Mouse (Mus musculus): ENCODE measurements at regions not wholly inside any gene's neighbourhood (a gene's known extent, or its start where the extent isn't known, plus 50 kb on each side); places are given as distances from the start of the nearest gene placed in this dataset.

- Histone ChIP-seq H3K9ac (ENCODE audit: low read depth, low read length) (no peak overlapping the region), H3K36me3 (ENCODE audit: control insufficient read depth, insufficient read depth, low read length) (no peaks in the 10 kb centered on the region), H3K79me2 (replicated peaks; ENCODE audit: control insufficient read depth, insufficient read depth, low read length) (no peaks in the 10 kb centered on the region), H3K4me1 (ENCODE audit: control insufficient read depth, insufficient read depth, low read length) (peaks cover 6% of the 10 kb centered on the region), H3K27me3 (ENCODE audit: control insufficient read depth, insufficient read depth, low read length) (no peaks in the 10 kb centered on the region), H3K4me3 (no peak overlapping the region), H3K27ac (no peak overlapping the region)
- no peak for DNase-seq
- intact Hi-C loops (cut with DNase I), result no loop called here
- no peak for TF ChIP-seq EP300 (IDR thresholded peaks at IDR 0.05; ENCODE audit: insufficient read depth, low read depth, low read length)
- TF ChIP-seq CTCF (IDR thresholded peaks at IDR 0.05), result no peak
- TF ChIP-seq POLR2A (IDR thresholded peaks at IDR 0.05; ENCODE audit: insufficient read depth, low read depth, low read length), result no peak
- WGBS, result 25% methylated on average over 5 of the region's 5 CpGs
Observed at GRCm38 (mm10) chr6:17211346-17211745, 69.6 kb upstream of the Cav2 start.

DNA sequence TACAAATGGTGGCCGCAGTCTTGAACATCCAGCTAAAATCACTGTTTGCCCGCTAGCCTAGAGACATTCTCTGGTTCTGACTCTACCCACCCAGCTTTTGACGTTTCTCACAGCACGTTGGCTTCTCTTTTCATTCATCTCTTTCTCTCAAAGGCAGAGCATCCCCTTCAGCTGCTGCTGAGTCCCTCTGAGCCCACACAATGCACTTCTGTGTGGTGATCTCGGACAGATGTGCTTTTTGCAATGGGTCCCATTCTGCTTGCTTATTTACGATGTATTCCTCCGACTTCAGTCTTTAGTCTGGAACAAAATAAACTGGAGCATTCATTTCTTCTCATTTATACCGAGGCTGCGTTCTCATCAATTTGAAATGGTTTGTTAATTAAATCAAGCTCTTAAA is 66.2 kb upstream of the Cav2 start:
- H3K36me3 ChIP-seq (ENCODE audit: control insufficient read depth, insufficient read depth, low read length), result no peaks in the 10 kb centered on the region
- no peaks in the 10 kb centered on the region for H3K79me2 ChIP-seq (replicated peaks; ENCODE audit: control insufficient read depth, insufficient read depth, low read length)
- H3K4me3 ChIP-seq, result no peak overlapping the region
- H3K4me1 ChIP-seq (ENCODE audit: control insufficient read depth, insufficient read depth, low read length), result peaks cover 5% of the 10 kb centered on the region
- 87% methylated on average over 9 of the region's 9 CpGs for WGBS
- no peak overlapping the region for H3K27ac ChIP-seq
- intact Hi-C loops (cut with DNase I), result no loop called here
- DNase-seq, result no peak
- no peaks in the 10 kb centered on the region for H3K27me3 ChIP-seq (ENCODE audit: control insufficient read depth, insufficient read depth, low read length)
- H3K9ac ChIP-seq (ENCODE audit: low read depth, low read length), result no peak overlapping the region
- TF ChIP-seq POLR2A (IDR thresholded peaks at IDR 0.05; ENCODE audit: insufficient read depth, low read depth, low read length) (no peak), CTCF (IDR thresholded peaks at IDR 0.05) (no peak), EP300 (IDR thresholded peaks at IDR 0.05; ENCODE audit: insufficient read depth, low read depth, low read length) (no peak)

- TF ChIP-seq EP300 (IDR thresholded peaks at IDR 0.05; ENCODE audit: insufficient read depth, low read depth, low read length) (no peak), POLR2A (IDR thresholded peaks at IDR 0.05; ENCODE audit: insufficient read depth, low read depth, low read length) (no peak), CTCF (IDR thresholded peaks at IDR 0.05) (no peak)
- intact Hi-C loops (cut with DNase I), result no loop called here
- H3K79me2 ChIP-seq (replicated peaks; ENCODE audit: control insufficient read depth, insufficient read depth, low read length), result no peaks in the 10 kb centered on the region
- H3K36me3 ChIP-seq (ENCODE audit: control insufficient read depth, insufficient read depth, low read length), result no peaks in the 10 kb centered on the region
- H3K27me3 ChIP-seq (ENCODE audit: control insufficient read depth, insufficient read depth, low read length), result no peaks in the 10 kb centered on the region
- 90% methylated on average over 1 of the region's 1 CpGs for WGBS
- DNase-seq, result no peak
- H3K27ac ChIP-seq, result no peak overlapping the region
- peaks cover under 1% of the 10 kb centered on the region; the same call in 1 of the 2 replicates for H3K4me1 ChIP-seq (ENCODE audit: control insufficient read depth, insufficient read depth, low read length)
- H3K4me3 ChIP-seq, result no peak overlapping the region
- no peak overlapping the region for H3K9ac ChIP-seq (ENCODE audit: low read depth, low read length)
Observed at GRCm38 (mm10) chr6:17216442-17216841, 64.5 kb upstream of the Cav2 start.

GRCm38 (mm10) chr6:17223744-17224143 is 57.2 kb upstream of the Cav2 start:
- no peak for DNase-seq
- WGBS, result 45% methylated on average over 2 of the region's 2 CpGs
- TF ChIP-seq CTCF (IDR thresholded peaks at IDR 0.05), result peak; percentile 56
- TF ChIP-seq EP300 (IDR thresholded peaks at IDR 0.05; ENCODE audit: insufficient read depth, low read depth, low read length), result no peak
- Histone ChIP-seq H3K27me3 (ENCODE audit: control insufficient read depth, insufficient read depth, low read length) (no peaks in the 10 kb centered on the region), H3K4me1 (ENCODE audit: control insufficient read depth, insufficient read depth, low read length) (peaks cover 1% of the 10 kb centered on the region), H3K79me2 (replicated peaks; ENCODE audit: control insufficient read depth, insufficient read depth, low read length) (no peaks in the 10 kb centered on the region), H3K27ac (peak overlapping the region; percentile 64), H3K4me3 (no peak overlapping the region), H3K9ac (ENCODE audit: low read depth, low read length) (no peak overlapping the region), H3K36me3 (ENCODE audit: control insufficient read depth, insufficient read depth, low read length) (peaks cover 2% of the 10 kb centered on the region; the same call in 1 of the 2 replicates)
- intact Hi-C loops (cut with DNase I), result loop anchor here (2.0 to 5.0 kb wide), 4 partner anchors 25 to 134 kb away; no protein-coding TSS in a partner anchor

DNA sequence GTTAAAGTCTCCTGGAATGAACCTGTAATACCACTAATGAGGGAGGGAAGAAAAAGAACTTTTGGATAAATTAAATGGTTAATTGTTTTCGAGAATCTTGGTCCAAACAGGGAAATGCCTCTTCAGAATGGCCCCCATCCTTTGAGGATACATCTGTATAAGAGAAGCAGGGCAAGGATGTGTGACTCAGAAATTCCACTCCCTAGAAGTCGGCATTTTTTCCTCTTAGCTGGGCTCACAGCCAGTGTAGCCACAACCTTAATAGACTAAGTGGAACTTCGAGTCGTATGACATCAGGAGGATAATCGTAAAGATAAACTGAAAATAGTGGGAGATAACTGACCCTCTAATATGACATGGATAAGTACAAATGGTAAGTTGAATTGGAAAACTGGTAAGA is 56.1 kb upstream of the Cav2 start:
- Histone ChIP-seq H3K4me1 (ENCODE audit: control insufficient read depth, insufficient read depth, low read length) (peaks cover 1% of the 10 kb centered on the region), H3K4me3 (no peak overlapping the region), H3K79me2 (replicated peaks; ENCODE audit: control insufficient read depth, insufficient read depth, low read length) (no peaks in the 10 kb centered on the region), H3K27me3 (ENCODE audit: control insufficient read depth, insufficient read depth, low read length) (no peaks in the 10 kb centered on the region), H3K27ac (peak overlapping the region; percentile 64), H3K9ac (ENCODE audit: low read depth, low read length) (no peak overlapping the region), H3K36me3 (ENCODE audit: control insufficient read depth, insufficient read depth, low read length) (peaks cover 2% of the 10 kb centered on the region; the same call in 1 of the 2 replicates)
- peak; percentile 35 to 62 for DNase-seq
- intact Hi-C loops (cut with DNase I), result loop anchor here (2.0 to 5.0 kb wide), 4 partner anchors 26 to 132 kb away; no protein-coding TSS in a partner anchor
- WGBS, result 15% methylated on average over 5 of the region's 5 CpGs
- no peak for TF ChIP-seq EP300 (IDR thresholded peaks at IDR 0.05; ENCODE audit: insufficient read depth, low read depth, low read length)
- TF ChIP-seq CTCF (IDR thresholded peaks at IDR 0.05), result no peak

- H3K4me1 ChIP-seq (ENCODE audit: control insufficient read depth, insufficient read depth, low read length), result peaks cover 1% of the 10 kb centered on the region
- DNase-seq, result no peak
- TF ChIP-seq POLR2A (IDR thresholded peaks at IDR 0.05; ENCODE audit: insufficient read depth, low read depth, low read length) (no peak), EP300 (IDR thresholded peaks at IDR 0.05; ENCODE audit: insufficient read depth, low read depth, low read length) (no peak), CTCF (IDR thresholded peaks at IDR 0.05) (no peak)
- peaks cover 2% of the 10 kb centered on the region; the same call in 1 of the 2 replicates for H3K36me3 ChIP-seq (ENCODE audit: control insufficient read depth, insufficient read depth, low read length)
- H3K27me3 ChIP-seq (ENCODE audit: control insufficient read depth, insufficient read depth, low read length), result no peaks in the 10 kb centered on the region
- intact Hi-C loops (cut with DNase I), result no loop called here
- no peak overlapping the region for H3K9ac ChIP-seq (ENCODE audit: low read depth, low read length)
- H3K4me3 ChIP-seq, result no peak overlapping the region
- H3K79me2 ChIP-seq (replicated peaks; ENCODE audit: control insufficient read depth, insufficient read depth, low read length), result no peaks in the 10 kb centered on the region
- WGBS, result 58% methylated on average over 6 of the region's 6 CpGs
- peak overlapping the region; percentile 28; the same call in 1 of the 2 replicates for H3K27ac ChIP-seq
Observed at GRCm38 (mm10) chr6:17226483-17226882, 54.5 kb upstream of the Cav2 start.
